Mouse (Mus musculus): ENCODE data around the gene Prpf8. TPM values are rescaled to one million over a fixed set of nuclear protein-coding genes. Genes with fewer than 3 reads are reported as not detected.

Prpf8 gene
- total and polyA plus RNA-seq, 3 experiments = 187 to 345 (median 246) TPM

GRCm38 (mm10) chr11:75532340-75533277 lies 46.0 kb downstream of the Prpf8 start (continued):
- TF ChIP-seq ELF1 (IDR thresholded peaks at IDR 0.05; ENCODE audit: low read depth, low read length) (peak; percentile 83), PAX5 (IDR thresholded peaks at IDR 0.05; ENCODE audit: low read length) (no peak), EP300 (IDR thresholded peaks at IDR 0.05; ENCODE audit: low read length) (peak; percentile 32; the same call in 1 of the 2 replicates), NELFE (IDR thresholded peaks at IDR 0.05; ENCODE audit: low read depth, low read length) (0 out of 2 replicates have a peak, but pooled peaks have one; percentile 15), NRF1 (IDR thresholded peaks at IDR 0.05; ENCODE audit: low read depth, low read length) (no peak), MAZ (IDR thresholded peaks at IDR 0.05; ENCODE audit: low read depth, low read length) (0 out of 2 replicates have a peak, but pooled peaks have one; percentile 16), CHD2 (IDR thresholded peaks at IDR 0.05; ENCODE audit: low read length) (no peak), MAX (IDR thresholded peaks at IDR 0.05; ENCODE audit: low read length) (peak; percentile 81), MEF2A (IDR thresholded peaks at IDR 0.05; ENCODE audit: borderline replicate concordance, low read depth, low read length) (no peak), ZMIZ1 (IDR thresholded peaks at IDR 0.05; ENCODE audit: low read depth, low read length) (no peak), ZC3H11A (IDR thresholded peaks at IDR 0.05; ENCODE audit: low read depth, low read length) (no peak)

GRCm38 (mm10) chr11:75533314-75534015 lies 46.8 kb downstream of the Prpf8 start:
- Histone ChIP-seq H3K36me3 (replicated peaks in 1 of 2; ENCODE audit: control insufficient read depth in 1 of 2, insufficient read depth in 1 of 2, low read length in 1 of 2) (peaks cover 0 to 17% of the 10 kb centered on the region in 2 experiments), H3K4me1 (ENCODE audit: control insufficient read depth in 1 of 2, insufficient read depth in 2 of 2) (peaks cover 10 to 55% of the 10 kb centered on the region in 2 experiments), H3K27me3 (replicated peaks) (no peaks in the 10 kb centered on the region)

More at GRCm38 (mm10) chr11:75533314-75534015, 46.8 kb downstream of the Prpf8 start:
- H3K79me2 ChIP-seq (replicated peaks; ENCODE audit: control insufficient read depth, extremely low read depth, insufficient read depth, poor library complexity, severe bottlenecking) = no peaks in the 10 kb centered on the region
- peak overlapping the region; percentile 37 for H3K27ac ChIP-seq (ENCODE audit: insufficient read depth, low read depth)
- in situ Hi-C loops (cut with MboI; ENCODE audit: low pct_ligation_motif_present, low pct_unique_long_range_greater_than_20kb, low sequenced_read_pairs) = loop anchor here (5.0 kb wide), 1 partner anchor 39 kb away; no protein-coding TSS in a partner anchor
- H3K9ac ChIP-seq (ENCODE audit: insufficient read depth, low read depth) = peak overlapping the region; percentile 11; the same call in 1 of the 2 replicates
- H3K9me3 ChIP-seq (replicated peaks; ENCODE audit: low read length) = no peaks in the 10 kb centered on the region
- peak; percentile 42 for DNase-seq (ENCODE audit: extremely low read depth)
- H3K4me2 ChIP-seq (ENCODE audit: insufficient read depth, low read depth, poor library complexity, severe bottlenecking) = peak overlapping the region; percentile 83
- TF ChIP-seq MXI1 (IDR thresholded peaks at IDR 0.05; ENCODE audit: low read depth, low read length) (no peak), POLR2A (IDR thresholded peaks at IDR 0.05; ENCODE audit: low read depth, low read length) (no peak), ETS1 (conservative IDR thresholded peaks at IDR 0.05; ENCODE audit: low read depth, low read length) (0 out of 2 replicates have a peak, but pooled peaks have one; percentile 16), PAX5 (IDR thresholded peaks at IDR 0.05; ENCODE audit: low read length) (no peak)
- dilution Hi-C loops (cut with MboI; ENCODE audit: extremely low pct_ligation_motif_present, extremely low pct_unique_long_range_greater_than_20kb, low sequenced_read_pairs) = no loop called here
- H3K4me3 ChIP-seq (replicated peaks in 1 of 3; ENCODE audit: low read depth in 2 of 3, low read length in 2 of 3, poor library complexity in 1 of 3) = peak overlapping the region; percentile 16 to 71 (median 57)

All from CH12.LX (cell line).